Mouse (Mus musculus): ENCODE data around the gene Nudt8. TPM values are rescaled to one million over a fixed set of nuclear protein-coding genes. Genes with fewer than 3 reads are reported as not detected.

Nudt8 gene
- total and polyA plus RNA-seq, 2 experiments = 13.4 to 30.1 TPM

DNA sequence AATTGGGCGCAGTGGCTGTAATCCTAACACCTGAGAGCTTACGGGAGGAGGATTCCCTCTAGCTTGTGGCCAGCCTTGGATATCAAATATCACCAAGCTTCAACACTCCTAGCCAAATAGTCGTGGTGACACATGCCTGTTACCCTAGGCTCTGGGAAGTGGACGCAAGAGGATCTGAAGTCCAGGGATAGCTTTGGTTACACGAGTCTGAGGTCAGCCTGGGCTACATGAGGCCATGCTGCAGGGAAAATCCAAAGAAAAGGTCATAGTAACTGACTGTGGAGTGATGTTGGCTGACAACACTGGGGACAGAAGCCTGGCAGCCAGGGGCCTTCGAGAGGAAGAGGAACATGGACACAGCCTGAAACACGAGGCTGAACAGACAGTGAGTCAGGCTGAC, 4.3 kb upstream of the Nudt8 start:
- no peak for DNase-seq (ENCODE audit: extremely low read depth, low read depth, low spot score)
- H3K27me3 ChIP-seq (ENCODE audit: control insufficient read depth, insufficient read depth, low read length) = no peaks in the 10 kb centered on the region
- H3K9ac ChIP-seq (ENCODE audit: low read depth, low read length) = no peak overlapping the region
- 62% methylated on average over 7 of the region's 7 CpGs for WGBS
- TF ChIP-seq POLR2A (IDR thresholded peaks at IDR 0.05; ENCODE audit: extremely low read depth, insufficient read depth, low read length) (no peak), CTCF (IDR thresholded peaks at IDR 0.05; ENCODE audit: low read depth, low read length) (no peak)
- no peak overlapping the region for H3K4me3 ChIP-seq (ENCODE audit: insufficient read depth, low read depth, low read length)
- H3K4me1 ChIP-seq (ENCODE audit: control insufficient read depth, insufficient read depth, low read length) = peaks cover 10% of the 10 kb centered on the region
- H3K27ac ChIP-seq (replicated peaks; ENCODE audit: insufficient read depth, low read depth, low read length) = no peak overlapping the region
- H3K79me2 ChIP-seq (ENCODE audit: control insufficient read depth, insufficient read depth, low read length) = no peaks in the 10 kb centered on the region
- H3K36me3 ChIP-seq (ENCODE audit: control insufficient read depth, insufficient read depth, low read length) = no peaks in the 10 kb centered on the region

DNA sequence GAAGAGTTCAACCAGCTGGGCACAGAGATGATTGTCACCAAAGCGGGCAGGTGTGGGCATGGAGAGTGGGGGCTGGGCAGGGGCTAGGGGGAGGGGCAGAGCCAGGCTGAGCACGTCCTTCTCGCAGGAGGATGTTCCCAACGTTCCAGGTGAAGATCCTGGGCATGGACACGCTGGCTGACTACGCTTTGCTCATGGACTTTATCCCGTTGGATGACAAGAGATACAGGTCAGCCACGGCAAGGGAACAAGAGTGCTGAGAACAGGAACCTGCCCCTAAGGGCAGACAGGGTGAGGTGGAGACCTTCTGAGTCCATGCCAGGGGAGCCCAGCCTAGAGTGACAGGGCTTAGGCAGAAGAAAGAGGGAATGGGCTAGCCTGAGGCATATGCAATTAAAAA, 3.6 kb upstream of the Nudt8 start:
- no peaks in the 10 kb centered on the region for H3K27me3 ChIP-seq (ENCODE audit: control insufficient read depth, insufficient read depth, low read length)
- H3K36me3 ChIP-seq (ENCODE audit: control insufficient read depth, insufficient read depth, low read length) = no peaks in the 10 kb centered on the region
- WGBS = 30% methylated on average over 8 of the region's 8 CpGs
- TF ChIP-seq POLR2A (IDR thresholded peaks at IDR 0.05; ENCODE audit: extremely low read depth, insufficient read depth, low read length) (no peak), CTCF (IDR thresholded peaks at IDR 0.05; ENCODE audit: low read depth, low read length) (no peak)
- H3K4me3 ChIP-seq (ENCODE audit: insufficient read depth, low read depth, low read length) = no peak overlapping the region
- no peak overlapping the region for H3K9ac ChIP-seq (ENCODE audit: low read depth, low read length)
- peak; percentile 68 for DNase-seq (ENCODE audit: extremely low read depth, low read depth, low spot score)
- no peak overlapping the region for H3K27ac ChIP-seq (replicated peaks; ENCODE audit: insufficient read depth, low read depth, low read length)
- no peaks in the 10 kb centered on the region for H3K79me2 ChIP-seq (ENCODE audit: control insufficient read depth, insufficient read depth, low read length)
- peaks cover 13% of the 10 kb centered on the region for H3K4me1 ChIP-seq (ENCODE audit: control insufficient read depth, insufficient read depth, low read length)

DNA sequence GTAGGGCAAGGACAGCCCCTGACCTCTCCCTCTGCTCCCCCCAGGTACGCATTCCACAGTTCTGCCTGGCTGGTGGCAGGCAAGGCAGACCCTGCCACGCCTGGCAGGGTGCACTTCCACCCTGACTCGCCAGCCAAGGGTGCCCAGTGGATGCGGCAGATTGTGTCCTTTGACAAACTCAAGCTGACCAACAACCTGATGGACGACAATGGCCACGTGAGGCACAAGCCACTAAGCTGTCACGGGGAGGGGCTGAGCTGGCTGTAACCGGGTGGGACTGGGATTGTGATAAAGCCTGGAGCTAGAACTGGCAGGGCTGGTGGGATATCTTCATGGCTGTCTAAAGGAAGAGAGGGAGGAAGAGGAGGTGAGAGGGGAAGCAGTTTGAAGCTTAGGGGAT, 3.1 kb upstream of the Nudt8 start:
- no peak overlapping the region for H3K27ac ChIP-seq (replicated peaks; ENCODE audit: insufficient read depth, low read depth, low read length)
- H3K9ac ChIP-seq (ENCODE audit: low read depth, low read length) = no peak overlapping the region
- H3K4me1 ChIP-seq (ENCODE audit: control insufficient read depth, insufficient read depth, low read length) = peaks cover 13% of the 10 kb centered on the region
- H3K4me3 ChIP-seq (ENCODE audit: insufficient read depth, low read depth, low read length) = no peak overlapping the region
- WGBS = 77% methylated on average over 8 of the region's 8 CpGs
- no peak for DNase-seq (ENCODE audit: extremely low read depth, low read depth, low spot score)
- no peaks in the 10 kb centered on the region for H3K36me3 ChIP-seq (ENCODE audit: control insufficient read depth, insufficient read depth, low read length)
- no peaks in the 10 kb centered on the region for H3K79me2 ChIP-seq (ENCODE audit: control insufficient read depth, insufficient read depth, low read length)
- TF ChIP-seq CTCF (IDR thresholded peaks at IDR 0.05; ENCODE audit: low read depth, low read length) (no peak), POLR2A (IDR thresholded peaks at IDR 0.05; ENCODE audit: extremely low read depth, insufficient read depth, low read length) (no peak)
- H3K27me3 ChIP-seq (ENCODE audit: control insufficient read depth, insufficient read depth, low read length) = no peaks in the 10 kb centered on the region

DNA sequence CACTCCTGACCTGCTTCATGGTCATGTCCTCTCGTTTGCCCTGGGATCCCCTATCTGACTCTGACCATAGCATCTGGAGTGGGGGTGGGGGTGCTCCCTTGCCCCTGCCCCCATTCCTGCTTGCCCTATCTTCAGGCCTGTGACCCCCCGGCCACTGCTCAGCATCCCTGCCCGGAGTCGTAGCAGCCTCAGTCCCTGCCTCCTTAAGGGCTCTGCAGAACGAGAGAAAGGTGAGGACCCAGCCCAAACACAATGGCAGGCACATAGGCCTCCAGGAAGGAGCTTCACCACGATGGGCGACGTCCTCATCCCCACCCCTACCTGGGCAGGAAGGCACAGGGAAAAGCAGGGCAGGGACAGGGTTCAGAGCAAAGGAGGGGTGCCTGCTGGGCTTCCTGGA, 2.0 kb upstream of the Nudt8 start:
- TF ChIP-seq CTCF (IDR thresholded peaks at IDR 0.05; ENCODE audit: low read depth, low read length) (no peak), POLR2A (IDR thresholded peaks at IDR 0.05; ENCODE audit: extremely low read depth, insufficient read depth, low read length) (no peak)
- Histone ChIP-seq H3K27me3 (ENCODE audit: control insufficient read depth, insufficient read depth, low read length) (no peaks in the 10 kb centered on the region), H3K36me3 (ENCODE audit: control insufficient read depth, insufficient read depth, low read length) (no peaks in the 10 kb centered on the region), H3K9ac (ENCODE audit: low read depth, low read length) (no peak overlapping the region), H3K27ac (replicated peaks; ENCODE audit: insufficient read depth, low read depth, low read length) (no peak overlapping the region), H3K4me1 (ENCODE audit: control insufficient read depth, insufficient read depth, low read length) (peaks cover 13% of the 10 kb centered on the region), H3K79me2 (ENCODE audit: control insufficient read depth, insufficient read depth, low read length) (no peaks in the 10 kb centered on the region), H3K4me3 (ENCODE audit: insufficient read depth, low read depth, low read length) (no peak overlapping the region)
- no peak for DNase-seq (ENCODE audit: extremely low read depth, low read depth, low spot score)
- 86% methylated on average over 8 of the region's 8 CpGs for WGBS

DNA sequence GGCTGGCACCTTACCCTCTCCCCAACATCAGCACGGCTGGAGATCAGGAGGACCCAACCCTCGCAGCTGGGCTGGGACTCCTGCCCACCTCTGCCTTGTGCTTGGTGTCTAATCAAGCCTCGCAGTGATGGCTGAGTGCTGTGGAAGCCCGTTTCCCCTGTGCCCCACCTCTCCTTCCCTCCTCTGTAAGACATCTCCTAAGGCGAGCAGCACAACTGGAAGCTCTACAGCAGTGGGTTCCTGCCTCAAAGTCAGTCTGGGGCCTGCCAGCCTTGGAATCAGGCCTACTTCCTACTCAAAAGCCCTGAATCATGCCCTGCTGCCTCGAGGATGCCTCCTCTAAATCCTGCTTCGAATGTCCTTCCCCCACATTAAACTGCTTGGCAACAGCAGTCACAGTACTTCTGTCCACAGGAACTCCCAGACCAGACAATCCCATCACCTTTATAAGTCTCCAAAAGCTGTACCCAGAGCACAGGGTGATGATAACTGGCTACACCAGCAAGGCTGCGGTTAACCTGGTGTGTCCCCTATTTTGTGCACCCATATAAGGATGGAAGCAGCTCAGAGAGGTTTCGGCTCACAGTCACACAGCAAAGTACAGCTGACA, 1.2 kb upstream of the Nudt8 start:
- Histone ChIP-seq H3K79me2 (ENCODE audit: control insufficient read depth, insufficient read depth, low read length) (no peaks in the 10 kb centered on the region), H3K9ac (ENCODE audit: low read depth, low read length) (no peak overlapping the region), H3K36me3 (ENCODE audit: control insufficient read depth, insufficient read depth, low read length) (no peaks in the 10 kb centered on the region), H3K4me1 (ENCODE audit: control insufficient read depth, insufficient read depth, low read length) (peaks cover 13% of the 10 kb centered on the region), H3K4me3 (ENCODE audit: insufficient read depth, low read depth, low read length) (no peak overlapping the region), H3K27ac (replicated peaks; ENCODE audit: insufficient read depth, low read depth, low read length) (no peak overlapping the region), H3K27me3 (ENCODE audit: control insufficient read depth, insufficient read depth, low read length) (no peaks in the 10 kb centered on the region)
- whole genome bisulfite sequencing = 89% methylated on average over 9 of the region's 9 CpGs
- no peak for DNase-seq (ENCODE audit: extremely low read depth, low read depth, low spot score)
- no peak for TF ChIP-seq CTCF (IDR thresholded peaks at IDR 0.05; ENCODE audit: low read depth, low read length)
- TF ChIP-seq POLR2A (IDR thresholded peaks at IDR 0.05; ENCODE audit: extremely low read depth, insufficient read depth, low read length) = no peak

DNA sequence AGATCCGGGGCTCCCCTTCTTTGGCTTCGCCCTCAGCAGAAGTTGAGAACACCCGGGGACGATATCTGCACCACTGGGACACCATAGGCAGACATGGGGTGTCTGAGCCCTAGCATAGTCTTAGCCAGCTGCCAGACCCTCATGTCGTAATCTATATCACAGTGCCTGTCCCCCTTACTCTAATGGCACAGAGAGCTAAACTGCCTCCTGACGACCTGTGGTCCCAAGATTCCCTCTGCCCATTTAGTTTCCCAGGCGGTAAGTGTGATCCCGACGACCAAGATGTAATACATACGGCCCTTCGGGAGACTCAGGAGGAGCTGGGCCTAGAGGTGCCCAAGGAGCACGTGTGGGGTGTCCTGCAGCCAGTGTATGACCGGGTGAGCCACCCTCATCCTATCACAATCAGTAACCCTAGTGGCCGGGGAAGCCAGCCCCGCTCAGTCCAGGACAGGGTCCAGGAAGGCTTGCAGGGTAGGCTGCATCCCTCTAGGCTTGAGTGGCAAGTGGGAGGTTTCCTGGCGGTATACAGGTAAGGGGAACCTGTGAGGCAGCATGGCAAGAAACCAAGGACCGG, 657 bp downstream of the Nudt8 start:
- Histone ChIP-seq H3K27me3 (ENCODE audit: control insufficient read depth, insufficient read depth, low read length) (no peaks in the 10 kb centered on the region), H3K4me1 (ENCODE audit: control insufficient read depth, insufficient read depth, low read length) (peaks cover 13% of the 10 kb centered on the region), H3K27ac (replicated peaks; ENCODE audit: insufficient read depth, low read depth, low read length) (peak overlapping the region; percentile 85), H3K36me3 (ENCODE audit: control insufficient read depth, insufficient read depth, low read length) (no peaks in the 10 kb centered on the region), H3K79me2 (ENCODE audit: control insufficient read depth, insufficient read depth, low read length) (no peaks in the 10 kb centered on the region), H3K4me3 (ENCODE audit: insufficient read depth, low read depth, low read length) (peak overlapping the region; percentile 82), H3K9ac (ENCODE audit: low read depth, low read length) (peak overlapping the region; percentile 91)
- TF ChIP-seq POLR2A (IDR thresholded peaks at IDR 0.05; ENCODE audit: extremely low read depth, insufficient read depth, low read length) (no peak), CTCF (IDR thresholded peaks at IDR 0.05; ENCODE audit: low read depth, low read length) (no peak)
- DNase-seq (ENCODE audit: extremely low read depth, low read depth, low spot score) = no peak
- WGBS = 24% methylated on average over 17 of the region's 17 CpGs
